Mouse (Mus musculus): ENCODE data around the gene Pagr1a.

DNA sequence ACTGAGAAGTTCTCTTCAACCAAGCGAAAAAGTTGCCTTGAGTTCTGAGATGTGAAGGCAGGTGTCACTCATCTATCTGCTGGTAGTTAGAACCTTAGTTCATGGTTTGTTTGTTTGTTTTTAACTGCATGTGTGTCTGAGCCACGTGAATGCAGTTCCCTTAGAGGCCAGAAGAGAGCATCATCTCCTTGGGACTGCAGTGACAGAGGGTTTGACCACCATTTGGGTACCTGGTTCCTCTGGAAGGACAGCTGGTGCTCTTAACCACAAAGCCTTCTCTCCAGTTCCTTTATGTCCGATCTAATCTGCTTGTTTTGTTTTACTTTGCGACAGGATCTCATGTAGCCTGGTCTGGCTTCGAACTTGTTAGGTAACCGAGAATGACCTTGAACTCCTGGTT lies 48.4 kb upstream of the Pagr1a start:
- no peak for TF ChIP-seq CTCF (IDR thresholded peaks at IDR 0.05; ENCODE audit: extremely low read depth, insufficient read length, insufficient replicate concordance, low read depth, low read length)
- no peak for TF ChIP-seq POLR2A (IDR thresholded peaks at IDR 0.05; ENCODE audit: low read depth, low read length)

Data from small intestine, adult 2 months (tissue).